Mouse (Mus musculus) liver, postnatal 0 days (tissue): ENCODE measurements around the gene Zswim3. TPM values are rescaled to one million over a fixed set of nuclear protein-coding genes. Genes with fewer than 3 reads are reported as not detected.

Experiments
- ATAC-seq: fragments of 200-750 bp; cut with Nextera tagmentation; 2 replicates; pipeline ENCODE4 v1.8.0; 2017; ENCODE audit warnings: mild to moderate bottlenecking, moderate library complexity
- DNase-seq: peaks from one replicate; pipeline ENCODE4 v3.0.0-alpha.2; 2016
- H3K27ac ChIP-seq: fragments of 300-500 bp; sonication (generic); 2 replicates; pipeline ENCODE4 v1.5.1; 2014; ENCODE audit warnings: antibody characterized with exemption, moderate library complexity, mild to moderate bottlenecking, low read depth
- H3K27me3 ChIP-seq: fragments of 300-500 bp; sonication (generic); 2 replicates; pipeline ENCODE4 v1.6.1; 2014; ENCODE audit warnings: low read length, control low read depth, mixed read lengths; ENCODE audit not compliant: insufficient read depth
- H3K36me3 ChIP-seq: fragments of 300-500 bp; sonication (generic); replicated peaks from 2 replicates; pipeline ENCODE4 v1.6.1; 2014; ENCODE audit warnings: mild to moderate bottlenecking, control low read depth, low read length, moderate library complexity, mixed read lengths; ENCODE audit not compliant: insufficient read depth
- H3K4me1 ChIP-seq: fragments of 300-500 bp; sonication (generic); 2 replicates; pipeline ENCODE4 v1.6.1; 2014; ENCODE audit warnings: antibody characterized with exemption, mild to moderate bottlenecking, control low read depth; ENCODE audit not compliant: insufficient read depth
- H3K4me2 ChIP-seq: fragments of 300-500 bp; sonication (generic); 2 replicates; pipeline ENCODE4 v1.6.1; 2014; ENCODE audit warnings: low read depth, mild to moderate bottlenecking, low read length, moderate library complexity, mixed read lengths
- H3K4me3 ChIP-seq: fragments of 300-500 bp; sonication (generic); 2 replicates; pipeline ENCODE4 v1.5.1; 2014; ENCODE audit warnings: low read depth, low read length
- H3K9ac ChIP-seq: fragments of 300-500 bp; sonication (generic); replicated peaks from 2 replicates; pipeline ENCODE4 v1.6.1; 2014; ENCODE audit warnings: mild to moderate bottlenecking, moderate library complexity
- H3K9me3 ChIP-seq: fragments of 300-500 bp; sonication (generic); 2 replicates; pipeline ENCODE4 v1.6.1; 2016; ENCODE audit warnings: mild to moderate bottlenecking, control low read depth, low read length, mixed read lengths
- CTCF ChIP-seq: sonication (generic); IDR thresholded peaks from 2 replicates; pipeline ENCODE4 v1.5.1; 2016; ENCODE audit warnings: antibody characterized with exemption, low read depth
- EP300 ChIP-seq: IDR thresholded peaks from 2 replicates; pipeline ENCODE4 v1.6.1; 2016; ENCODE audit warnings: antibody characterized with exemption, low read depth, mild to moderate bottlenecking
- WGBS: fragments of 180-500 bp; shearing (Covaris S2); extraction: QIAGEN DNeasy Blood & Tissue Kit; methylation state at CpG from one replicate; pipeline ENCODE4 v1.1.7; 2014; ENCODE audit not compliant: insufficient replicate concordance; 5-methylcytosine and 5-hydroxymethylcytosine counted together
- polyA plus RNA-seq: library from polyadenylated mRNA; unstranded; fragments of >200 nt; fragmentation: Nextera tagmentation; extraction: Ambion mirVana; gene quantifications from 2 replicates; pipeline ENCODE4 v1.2.1, GENCODE M21; 2015

The Zswim3 gene
- polyA plus RNA-seq, 1 experiment from 2014 or later: 2.2 TPM

DNA sequence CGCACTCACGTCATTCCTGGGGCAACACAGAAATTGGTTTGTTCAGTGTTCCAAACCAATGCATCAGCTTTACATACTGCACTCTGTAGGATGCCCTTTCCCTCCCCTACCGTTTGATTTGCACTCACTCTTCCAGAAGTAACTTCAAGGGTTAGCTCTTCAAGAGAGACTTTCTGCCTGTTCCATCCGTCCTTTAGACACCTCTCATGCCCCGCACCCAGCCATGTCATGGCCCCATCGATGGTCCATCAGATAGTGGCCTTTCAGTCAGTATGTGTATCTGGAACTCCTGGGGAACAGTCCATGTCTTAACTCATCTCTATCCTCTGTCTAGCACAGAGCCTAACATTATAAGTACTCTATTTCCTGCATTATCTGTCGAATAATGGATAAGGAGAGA is 42.3 kb upstream of the Zswim3 start:
- TF ChIP-seq CTCF (no peak), EP300 (no peak)
- no peak for ATAC-seq
- 79% methylated on average over 7 of the region's 7 CpGs for WGBS
- no peak for DNase-seq
- no peak overlapping the region for H3K9ac ChIP-seq
- H3K4me2 ChIP-seq: peak overlapping the region; percentile 2; the same call in 1 of the 2 replicates
- no peaks in the 10 kb centered on the region for H3K9me3 ChIP-seq
- H3K27ac ChIP-seq: peak overlapping the region; percentile 73
- H3K4me1 ChIP-seq: peaks cover 47% of the 10 kb centered on the region
- peaks cover 78% of the 10 kb centered on the region for H3K36me3 ChIP-seq
- no peaks in the 10 kb centered on the region for H3K27me3 ChIP-seq
- no peak overlapping the region for H3K4me3 ChIP-seq

DNA sequence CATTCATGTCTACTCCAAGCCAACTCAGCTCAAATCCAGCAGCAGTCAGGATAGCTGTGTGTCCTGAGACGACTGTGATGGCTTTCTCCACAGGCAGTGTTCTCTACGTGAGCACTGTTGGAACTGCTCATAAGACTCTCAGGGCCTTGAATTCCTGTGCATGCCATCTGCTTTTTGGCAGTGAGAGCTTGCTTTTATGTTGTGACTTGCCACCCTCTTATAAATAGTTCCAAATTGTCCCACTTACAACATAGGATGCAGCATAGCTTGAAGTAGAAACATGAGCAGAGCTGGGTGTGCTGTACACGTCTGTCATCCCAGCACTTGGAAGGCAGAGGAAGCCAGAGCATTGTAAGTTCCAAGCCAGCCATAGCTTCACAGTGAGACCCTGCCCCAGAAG is 39.1 kb upstream of the Zswim3 start:
- ATAC-seq (no peak), DNase-seq (no peak)
- Histone ChIP-seq H3K27me3 (no peaks in the 10 kb centered on the region), H3K4me1 (peaks cover 30% of the 10 kb centered on the region), H3K9ac (no peak overlapping the region), H3K27ac (0 out of 2 replicates have a peak overlapping the region, but pooled peaks have one; percentile 12), H3K9me3 (no peaks in the 10 kb centered on the region), H3K4me2 (no peak overlapping the region), H3K36me3 (peaks cover 58% of the 10 kb centered on the region), H3K4me3 (no peak overlapping the region)
- WGBS: 83% methylated on average over 3 of the region's 3 CpGs
- TF ChIP-seq CTCF: no peak
- TF ChIP-seq EP300: no peak

DNA sequence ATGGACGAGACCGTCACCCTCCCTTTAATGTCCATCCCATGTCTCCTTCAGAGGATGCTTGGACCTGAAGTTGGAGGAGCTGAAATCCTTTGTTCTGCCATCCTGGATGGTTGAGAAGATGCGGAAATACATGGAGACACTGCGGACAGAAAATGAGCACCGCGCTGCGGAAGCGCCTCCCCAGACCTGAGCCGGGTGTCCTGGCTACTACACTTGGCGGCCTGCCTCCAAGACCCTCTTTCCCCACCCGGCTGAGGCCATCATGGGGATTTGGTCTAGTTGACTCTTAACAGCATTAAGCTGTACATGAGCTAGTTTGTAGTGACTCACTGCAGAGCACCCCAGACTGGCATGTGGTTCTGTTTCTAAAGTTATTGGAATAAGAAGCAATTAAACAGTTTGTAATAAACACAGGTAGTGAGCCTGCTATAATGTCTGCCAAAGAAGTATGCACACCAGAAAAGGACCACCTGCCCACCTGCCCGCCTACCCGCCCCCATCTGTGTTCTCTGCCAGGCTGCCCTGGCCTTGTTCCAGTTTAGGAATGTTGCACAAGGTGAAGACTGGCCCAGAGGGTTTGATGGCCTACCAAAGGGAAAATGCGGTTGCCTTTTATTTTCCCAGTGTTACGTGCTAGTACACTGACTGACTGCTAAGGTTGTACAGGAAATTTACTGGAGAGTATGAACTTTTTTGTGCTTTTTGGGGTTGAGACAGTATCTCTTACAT is 36.9 kb upstream of the Zswim3 start:
- Histone ChIP-seq H3K4me1 (peaks cover 24% of the 10 kb centered on the region), H3K27me3 (no peaks in the 10 kb centered on the region), H3K27ac (0 out of 2 replicates have a peak overlapping the region, but pooled peaks have one; percentile 17), H3K4me2 (no peak overlapping the region), H3K4me3 (no peak overlapping the region), H3K9ac (no peak overlapping the region), H3K9me3 (no peaks in the 10 kb centered on the region), H3K36me3 (peaks cover 54% of the 10 kb centered on the region)
- DNase-seq (no peak), ATAC-seq (no peak)
- TF ChIP-seq EP300 (no peak), CTCF (no peak)
- WGBS: 87% methylated on average over 15 of the region's 15 CpGs

DNA sequence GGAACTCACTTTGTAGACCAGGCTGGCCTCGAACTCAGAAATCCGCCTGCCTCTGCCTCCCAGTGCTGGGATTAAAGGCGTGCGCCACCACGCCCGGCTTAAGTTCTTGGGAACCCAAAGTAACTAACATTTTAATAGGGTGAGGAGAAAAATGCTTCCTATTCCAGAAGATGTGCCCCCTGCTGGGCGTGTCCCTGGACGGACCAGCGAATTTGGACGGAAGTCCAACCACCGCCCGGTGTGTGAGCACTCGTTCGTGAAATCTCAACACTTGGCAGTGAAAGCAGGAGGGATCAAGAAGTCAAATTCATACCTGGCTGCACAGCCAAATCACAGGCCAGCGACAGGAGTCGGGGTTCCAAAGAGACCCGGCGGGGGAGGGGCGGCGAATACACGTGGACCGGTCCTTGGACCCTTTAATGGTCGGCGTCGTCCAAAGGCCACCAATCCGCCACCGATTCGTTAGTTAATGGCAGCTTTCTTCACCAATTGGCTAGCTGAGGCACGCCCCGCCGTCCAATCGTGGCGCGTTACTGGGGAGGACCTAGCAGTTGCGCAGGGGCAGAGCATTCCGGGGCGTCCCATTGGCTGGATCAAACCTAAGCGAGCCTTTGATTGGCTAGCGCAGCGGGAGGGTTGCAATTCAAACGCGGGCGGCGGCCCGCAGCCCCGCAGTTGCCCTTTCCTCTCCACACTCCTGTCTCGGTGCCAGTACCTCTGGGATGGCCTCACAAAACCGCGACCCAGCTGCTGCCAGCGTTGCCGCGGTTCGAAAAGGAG is 35.5 kb upstream of the Zswim3 start, which contains the start of gene Ube2c:
Gene Ube2c, plus strand, starts transcription at position 641 of the 780 bp plus-strand sequence.
- under 1% methylated on average over 51 of the region's 53 CpGs for WGBS
- peaks cover 27% of the 10 kb centered on the region for H3K4me1 ChIP-seq

GRCm38 (mm10) chr2:164770279-164770678 is 34.6 kb upstream of the Zswim3 start:
- ATAC-seq (no peak), DNase-seq (no peak)
- Histone ChIP-seq H3K4me3 (peak overlapping the region; percentile 88), H3K27me3 (no peaks in the 10 kb centered on the region), H3K4me2 (peak overlapping the region; percentile 94), H3K4me1 (peaks cover 27% of the 10 kb centered on the region), H3K9me3 (no peaks in the 10 kb centered on the region), H3K36me3 (peaks cover 50% of the 10 kb centered on the region), H3K27ac (peak overlapping the region; percentile 80), H3K9ac (peak overlapping the region; percentile 95)
- 2% methylated on average over 15 of the region's 15 CpGs for WGBS
- TF ChIP-seq EP300 (no peak), CTCF (no peak)

More for the DNA sequence above, 35.5 kb upstream of the Zswim3 start, which contains the start of gene Ube2c:
- DNase-seq (peak; percentile 98), ATAC-seq (peak; percentile 98)
- H3K36me3 ChIP-seq: peaks cover 55% of the 10 kb centered on the region
- H3K4me3 ChIP-seq: peak within 1 kb of the TSS; percentile 88
- H3K4me2 ChIP-seq: peak within 1 kb of the TSS; percentile 94
- peak within 1 kb of the TSS; percentile 95 for H3K9ac ChIP-seq
- H3K27ac ChIP-seq: peak within 1 kb of the TSS; percentile 80
- no peaks in the 10 kb centered on the region for H3K9me3 ChIP-seq
- peak; percentile 46 for TF ChIP-seq CTCF
- TF ChIP-seq EP300: peak; percentile 70; the same call in 1 of the 2 replicates
- H3K27me3 ChIP-seq: no peaks in the 10 kb centered on the region

- Histone ChIP-seq H3K36me3 (peaks cover 41% of the 10 kb centered on the region), H3K4me2 (peak overlapping the region; percentile 94), H3K4me3 (peak overlapping the region; percentile 88), H3K27me3 (no peaks in the 10 kb centered on the region), H3K9ac (peak overlapping the region; percentile 95), H3K9me3 (no peaks in the 10 kb centered on the region), H3K27ac (peak overlapping the region; percentile 80), H3K4me1 (peaks cover 27% of the 10 kb centered on the region)
- TF ChIP-seq EP300 (no peak), CTCF (no peak)
- WGBS: 54% methylated on average over 8 of the region's 8 CpGs
- ATAC-seq (no peak), DNase-seq (no peak)
Observed at GRCm38 (mm10) chr2:164771123-164771522, 33.8 kb upstream of the Zswim3 start.
